17 mouse cellular contexts compared by ENCODE assay signal in the genomic region with DNA sequence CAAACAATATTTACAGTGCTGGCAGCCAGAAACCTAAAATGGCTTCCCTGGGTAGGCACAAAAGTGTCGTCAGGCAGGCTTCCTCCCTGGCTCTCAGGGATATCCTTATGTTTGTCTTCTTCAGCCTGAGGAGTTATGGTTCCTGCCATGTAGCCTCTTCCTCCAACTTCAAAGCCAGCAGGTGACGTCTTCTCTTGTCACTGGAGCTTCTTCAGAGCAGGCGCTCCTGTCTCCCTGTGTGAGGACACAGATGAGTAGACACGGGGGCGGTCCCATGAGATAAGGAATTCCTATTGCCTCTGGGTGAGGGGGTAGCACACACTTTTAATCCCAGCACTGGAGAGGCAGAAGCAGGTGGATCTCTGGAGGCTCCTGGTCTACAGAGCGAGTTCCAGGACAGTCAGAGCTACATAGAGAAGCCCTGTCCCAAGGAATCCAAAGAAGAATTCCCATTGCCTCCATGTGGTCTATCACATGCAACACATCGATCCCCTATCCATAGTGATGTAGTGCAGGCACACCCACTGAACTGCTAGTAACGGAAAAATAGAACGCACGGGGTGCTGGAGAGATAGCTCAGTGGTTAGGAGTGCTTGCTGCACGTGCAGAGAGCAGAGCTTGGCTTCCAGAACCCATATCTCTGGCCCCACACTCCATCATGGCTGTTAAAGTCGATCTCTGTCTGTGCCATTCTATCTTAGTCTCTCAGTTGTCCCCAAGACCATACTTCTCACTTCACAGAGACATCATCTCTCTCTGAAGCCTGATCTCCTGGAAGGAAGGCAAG. TPM values are rescaled to one million over a fixed set of nuclear protein-coding genes. Genes with fewer than 3 reads are reported as not detected.
DNase-seq lines count a peak whose midpoint lies in the region; ATAC-seq and TF ChIP-seq lines count a peak whose summit lies in the region.
"Had no signal": no experiment of that assay in that cellular context is flagged by ENCODE, and none has a peak within 500 bp of the region (broad histone marks: within the 10 kb centered on the region; RNA-seq: fewer than 3 reads in every experiment).

No protein-coding gene starts in this region.

- peak overlapping the region; percentile 52 for H3K4me2 ChIP-seq in hindbrain, postnatal 0 days (ENCODE audit: low read depth, low read length)
- H3K4me2 ChIP-seq in hindbrain, embryonic 11.5 days (replicated peaks; ENCODE audit: low read depth, low read length) = no peak overlapping the region
- no peak overlapping the region for H3K4me2 ChIP-seq in CH12.LX (ENCODE audit: insufficient read depth, low read depth, poor library complexity, severe bottlenecking)

- no peak for TF ChIP-seq CTCF in hindbrain, postnatal 0 days (IDR thresholded peaks at IDR 0.05; ENCODE audit: low read depth)
- TF ChIP-seq CTCF in CH12.LX (conservative IDR thresholded peaks at IDR 0.05 in 1 of 2, IDR thresholded peaks at IDR 0.05 in 1 of 2; ENCODE audit: low read depth in 2 of 2, low read length in 2 of 2) = no peak
- TF ChIP-seq CTCF in kidney, adult 2 months (conservative IDR thresholded peaks at IDR 0.05; ENCODE audit: insufficient read depth, insufficient read length, low read depth, low read length) = no peak

- H3K27ac ChIP-seq in hindbrain, postnatal 0 days = no peak overlapping the region
- H3K27ac ChIP-seq in hindbrain, embryonic 11.5 days (ENCODE audit: low read depth, low read length) = no peak overlapping the region
- no peak overlapping the region for H3K27ac ChIP-seq in CH12.LX (ENCODE audit: insufficient read depth, low read depth)
- H3K27ac ChIP-seq in kidney, adult 2 months (ENCODE audit: insufficient read depth, low read depth, low read length) = no peak overlapping the region
- H3K27ac ChIP-seq: embryonic facial prominence, embryonic 12.5 days; heart, adult 2 months had no signal

- H3K79me2 ChIP-seq in CH12.LX (replicated peaks; ENCODE audit: control insufficient read depth, extremely low read depth, insufficient read depth, poor library complexity, severe bottlenecking) = no peaks in the 10 kb centered on the region

- TF ChIP-seq EP300 in CH12.LX (IDR thresholded peaks at IDR 0.05; ENCODE audit: low read length) = no peak

- no peak for ATAC-seq in hindbrain, postnatal 0 days
- ATAC-seq in hindbrain, embryonic 11.5 days (ENCODE audit: low FRiP score) = no peak

- no peaks in the 10 kb centered on the region for H3K27me3 ChIP-seq in hindbrain, postnatal 0 days (ENCODE audit: insufficient read depth, low read length)
- H3K27me3 ChIP-seq in hindbrain, embryonic 11.5 days (ENCODE audit: control insufficient read depth, insufficient read depth, low read length) = no peaks in the 10 kb centered on the region; the same call in 1 of the 2 replicates
- H3K27me3 ChIP-seq in CH12.LX (replicated peaks) = peaks cover 11% of the 10 kb centered on the region
- no peaks in the 10 kb centered on the region for H3K27me3 ChIP-seq in kidney, adult 2 months (replicated peaks; ENCODE audit: control insufficient read depth, insufficient read depth, low read length)
- H3K27me3 ChIP-seq: embryonic facial prominence, embryonic 12.5 days had no signal

- 84% methylated on average over 12 of the region's 12 CpGs for WGBS in hindbrain, postnatal 0 days
- WGBS in hindbrain, embryonic 11.5 days = 83% methylated on average over 12 of the region's 12 CpGs
- WGBS in kidney, adult 2 months = 80% methylated on average over 12 of the region's 12 CpGs

- no peak for TF ChIP-seq POLR2A in CH12.LX (IDR thresholded peaks at IDR 0.05; ENCODE audit: low read depth, low read length)
- TF ChIP-seq POLR2A in kidney, adult 2 months (IDR thresholded peaks at IDR 0.05; ENCODE audit: low read depth, low read length) = no peak

- TF ChIP-seq RAD21 in CH12.LX (IDR thresholded peaks at IDR 0.05; ENCODE audit: low read depth, low read length) = no peak

- H3K36me3 ChIP-seq in hindbrain, postnatal 0 days (ENCODE audit: insufficient read depth, low read length) = no peaks in the 10 kb centered on the region
- H3K36me3 ChIP-seq in hindbrain, embryonic 11.5 days (ENCODE audit: control insufficient read depth, insufficient read depth, low read length) = no peaks in the 10 kb centered on the region
- no peaks in the 10 kb centered on the region for H3K36me3 ChIP-seq in CH12.LX (replicated peaks in 1 of 2; ENCODE audit: control insufficient read depth in 1 of 2, insufficient read depth in 1 of 2, low read length in 1 of 2)
- H3K36me3 ChIP-seq in kidney, adult 2 months (ENCODE audit: control insufficient read depth, insufficient read depth, low read length) = no peaks in the 10 kb centered on the region
- H3K36me3 ChIP-seq: embryonic facial prominence, embryonic 12.5 days had no signal

- H3K9me3 ChIP-seq in hindbrain, postnatal 0 days (ENCODE audit: low read length) = no peaks in the 10 kb centered on the region
- no peaks in the 10 kb centered on the region for H3K9me3 ChIP-seq in hindbrain, embryonic 11.5 days (ENCODE audit: control insufficient read depth, low read length)
- peaks cover 2% of the 10 kb centered on the region for H3K9me3 ChIP-seq in CH12.LX (replicated peaks; ENCODE audit: low read length)
- H3K9me3 ChIP-seq: embryonic facial prominence, embryonic 12.5 days had no signal

- no peak overlapping the region for H3K4me3 ChIP-seq in hindbrain, postnatal 0 days (ENCODE audit: low read length)
- H3K4me3 ChIP-seq in hindbrain, embryonic 11.5 days (ENCODE audit: low read depth, low read length) = no peak overlapping the region
- H3K4me3 ChIP-seq in CH12.LX (replicated peaks in 1 of 3; ENCODE audit: low read depth in 2 of 3, low read length in 2 of 3, poor library complexity in 1 of 3) = no peak overlapping the region
- H3K4me3 ChIP-seq in kidney, adult 2 months (ENCODE audit: insufficient read depth, low read depth, low read length) = no peak overlapping the region
- H3K4me3 ChIP-seq: heart, adult 2 months; myocyte had no signal

- no peak for DNase-seq in hindbrain, postnatal 0 days (ENCODE audit: low spot score)
- DNase-seq in hindbrain, embryonic 11.5 days (ENCODE audit: low spot score) = no peak
- DNase-seq in CH12.LX (ENCODE audit: extremely low read depth) = no peak
- DNase-seq in T-cell, adult 2 months (ENCODE audit: low spot score) = peak; percentile 45
- peak; percentile 79 for DNase-seq in naive thymus-derived CD4-positive, alpha-beta T cell, adult 2 months (ENCODE audit: low read depth)
- no peak for DNase-seq in gastrocnemius, postnatal 14 days
- no peak for DNase-seq in kidney, adult 2 months
- DNase-seq: adrenal gland, postnatal 14 days; cerebellum, postnatal 25 days; heart, adult 2 months; heart, postnatal 10 days; kidney, postnatal 10 days; layer of hippocampus, adult 9-11 months; lung, embryonic 14.5 days; right cerebral cortex, postnatal 4 days had no signal

- H3K9ac ChIP-seq in hindbrain, postnatal 0 days (replicated peaks; ENCODE audit: low read length) = no peak overlapping the region; the same call in 1 of the 2 replicates
- H3K9ac ChIP-seq in hindbrain, embryonic 11.5 days (ENCODE audit: low read depth, low read length) = no peak overlapping the region
- no peak overlapping the region for H3K9ac ChIP-seq in CH12.LX (ENCODE audit: insufficient read depth, low read depth)
- H3K9ac ChIP-seq: embryonic facial prominence, embryonic 12.5 days; lung, embryonic 14.5 days had no signal

- dilution Hi-C loops in CH12.LX (cut with MboI; ENCODE audit: extremely low pct_ligation_motif_present, extremely low pct_unique_long_range_greater_than_20kb, low sequenced_read_pairs) = no loop called here

- H3K4me1 ChIP-seq in hindbrain, postnatal 0 days (ENCODE audit: insufficient read depth, low read length) = no peaks in the 10 kb centered on the region
- H3K4me1 ChIP-seq in hindbrain, embryonic 11.5 days (replicated peaks; ENCODE audit: control insufficient read depth, insufficient read depth, low read length) = no peaks in the 10 kb centered on the region
- H3K4me1 ChIP-seq in CH12.LX (ENCODE audit: control insufficient read depth in 1 of 2, insufficient read depth in 2 of 2) = peaks cover 11 to 39% of the 10 kb centered on the region in 2 experiments
- H3K4me1 ChIP-seq in kidney, adult 2 months (ENCODE audit: control insufficient read depth, insufficient read depth, low read length) = peaks cover 2% of the 10 kb centered on the region; the same call in 1 of the 2 replicates

- in situ Hi-C loops in CH12.LX (cut with MboI; ENCODE audit: low pct_ligation_motif_present, low pct_unique_long_range_greater_than_20kb, low sequenced_read_pairs) = loop anchor here (5.0 kb wide), 2 partner anchors 48 to 83 kb away; no protein-coding TSS in a partner anchor

- intact Hi-C loops in gastrocnemius, postnatal 14 days (cut with DNase I; ENCODE audit: low total_unique reads) = loop anchor here (5.0 kb wide), 1 partner anchor 83 kb away; no protein-coding TSS in a partner anchor

TF ChIP-seq in CH12.LX, 34 proteins besides CTCF, POLR2A, EP300 and RAD21:
- TF ChIP-seq TCF12 (IDR thresholded peaks at IDR 0.05; ENCODE audit: low read depth, low read length) (no peak), BHLHE40 (IDR thresholded peaks at IDR 0.05; ENCODE audit: low read depth, low read length) (peak; percentile 73)

RNA-seq across cellular contexts. Expression of a gene that starts 15.5 kb away (rescaled TPM):
- 276 and 314 TPM in 2 replicates for total RNA-seq in hindbrain, postnatal 0 days (2014; rRNA removed)
- polyA plus RNA-seq in hindbrain, postnatal 0 days (2015; fragmentation: Nextera tagmentation; extraction: Ambion mirVana) = 437 and 441 TPM in 2 replicates
- polyA plus RNA-seq in hindbrain, embryonic 11.5 days (2014; fragmentation: Nextera tagmentation; extraction: Ambion mirVana) = 205 and 221 TPM in 2 replicates
- total RNA-seq in CH12.LX (2012; rRNA removed) = 204 TPM in 2 replicates
- total RNA-seq in CH12.LX (2014; rRNA removed) = 266 and 289 TPM in 2 replicates
- polyA plus RNA-seq in CH12.LX (2012; ENCODE audit: insufficient read length, low read depth) = 315 and 330 TPM in 2 replicates
- 1,000 to 10,000 TPM; 1,133 to 1,268 TPM for total RNA-seq in gastrocnemius, postnatal 14 days (2021)
- polyA plus RNA-seq in kidney, adult 2 months (2012; rRNA removed) = 259 and 341 TPM in 2 replicates

RNA-seq across cellular contexts. Expression of a gene that starts 51.0 kb away (rescaled TPM):
- total RNA-seq in hindbrain, postnatal 0 days (2014; rRNA removed) = 125 and 142 TPM in 2 replicates
- 126 and 131 TPM in 2 replicates for polyA plus RNA-seq in hindbrain, postnatal 0 days (2015; fragmentation: Nextera tagmentation; extraction: Ambion mirVana)
- polyA plus RNA-seq in hindbrain, embryonic 11.5 days (2014; fragmentation: Nextera tagmentation; extraction: Ambion mirVana) = 171 and 175 TPM in 2 replicates
- 98.3 and 102 TPM in 2 replicates for total RNA-seq in CH12.LX (2012; rRNA removed)
- total RNA-seq in CH12.LX (2014; rRNA removed) = 153 and 157 TPM in 2 replicates
- 117 and 128 TPM in 2 replicates for polyA plus RNA-seq in CH12.LX (2012; ENCODE audit: insufficient read length, low read depth)
- total RNA-seq in gastrocnemius, postnatal 14 days (2021) = 10 to 100 TPM; 57.9 to 62.0 TPM
- polyA plus RNA-seq in kidney, adult 2 months (2012; rRNA removed) = 219 and 245 TPM in 2 replicates

Comparison
In these comparisons a context has a peak if more than half of its experiments do, and no peak if none do; other contexts are left out.
1. DNase-seq: peak in T-cell, adult 2 months (single experiment) and naive thymus-derived CD4-positive, alpha-beta T cell, adult 2 months (single experiment); none in hindbrain, postnatal 0 days (single experiment), hindbrain, embryonic 11.5 days (single experiment), CH12.LX (single experiment), gastrocnemius, postnatal 14 days (single experiment) and kidney, adult 2 months (single experiment).